Mouse (Mus musculus): Measurements from ENCODE around the gene Dtx3.

The Dtx3 gene

GRCm38 (mm10) chr10:127195328-127196129 lies at the start of gene Dtx3:
Gene Dtx3, minus strand, starts transcription at chr10:127195728.
- peak; percentile 37 for DNase-seq (ENCODE audit: low spot score)

GRCm38 (mm10) chr10:127238241-127238824 lies 42.8 kb upstream of the Dtx3 start:
- no peak for DNase-seq (ENCODE audit: low spot score)

DNA sequence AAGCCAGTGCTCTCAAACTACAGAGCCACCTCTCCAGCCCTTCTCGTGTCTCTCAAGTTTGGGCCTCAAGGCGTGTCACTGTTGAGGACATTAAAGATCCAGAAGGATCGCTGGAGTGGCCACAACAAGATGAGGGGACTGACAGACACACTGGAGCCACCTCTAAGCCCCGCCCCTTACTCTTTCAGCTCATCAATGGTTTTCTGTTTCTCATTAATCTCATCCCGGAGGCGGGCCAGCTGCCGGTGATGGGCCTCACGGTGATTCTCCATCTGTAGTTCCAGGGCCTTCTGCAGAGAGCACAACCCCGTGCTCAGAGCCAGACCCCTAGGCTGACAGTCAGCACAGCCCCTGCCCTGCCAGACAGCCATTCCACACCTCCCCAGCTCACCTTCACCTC lies 41.0 kb upstream of the Dtx3 start:
- DNase-seq (ENCODE audit: low spot score), result no peak

GRCm38 (mm10) chr10:127233141-127233540 lies 37.6 kb upstream of the Dtx3 start:
- DNase-seq (ENCODE audit: low spot score), result no peak

- DNase-seq (ENCODE audit: low spot score), result no peak
Measured at GRCm38 (mm10) chr10:127231741-127232140, 36.2 kb upstream of the Dtx3 start.

- no peak for DNase-seq (ENCODE audit: low spot score)
Measured at GRCm38 (mm10) chr10:127230693-127231092, 35.2 kb upstream of the Dtx3 start.

DNA sequence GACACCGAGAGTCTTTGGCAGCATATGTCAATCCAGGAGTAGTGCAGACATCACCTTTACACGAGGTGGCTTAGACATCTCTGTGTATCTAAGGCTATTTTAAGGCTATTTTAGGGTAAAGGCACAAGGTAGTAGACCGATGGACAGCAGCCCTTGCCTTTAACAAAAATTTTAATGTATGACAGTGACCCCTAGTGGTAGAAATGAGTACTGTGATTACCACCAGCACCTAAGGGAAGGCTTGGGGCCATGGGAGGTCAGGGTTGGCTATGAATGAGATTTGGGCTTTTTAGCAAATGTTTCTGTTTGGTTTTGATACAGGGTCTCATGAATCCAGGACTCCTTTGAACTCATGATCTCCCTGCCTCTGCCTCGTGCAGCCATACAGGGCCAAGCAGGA lies 33.4 kb upstream of the Dtx3 start:
- DNase-seq (ENCODE audit: low spot score), result peak; percentile 80

DNA sequence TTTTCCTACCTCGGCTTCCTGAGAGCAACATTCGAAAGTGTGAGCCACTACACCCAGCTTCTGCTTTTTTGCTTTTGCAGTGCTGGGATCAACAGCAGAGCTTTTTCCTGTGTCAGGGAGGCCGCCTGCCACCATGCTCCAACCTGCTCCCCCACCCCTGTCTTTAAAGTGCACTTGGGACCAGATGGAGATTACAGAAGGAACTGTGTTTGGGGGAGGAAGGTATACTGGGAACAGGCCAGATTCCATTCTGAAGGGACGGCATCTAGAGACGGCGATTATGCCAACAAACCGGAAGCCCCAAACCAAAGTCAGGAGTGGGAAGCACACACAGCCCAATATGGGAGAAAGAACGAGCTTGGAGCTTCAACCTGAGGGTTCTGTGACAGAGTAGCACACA lies 31.6 kb upstream of the Dtx3 start:
- no peak for DNase-seq (ENCODE audit: low spot score)

DNA sequence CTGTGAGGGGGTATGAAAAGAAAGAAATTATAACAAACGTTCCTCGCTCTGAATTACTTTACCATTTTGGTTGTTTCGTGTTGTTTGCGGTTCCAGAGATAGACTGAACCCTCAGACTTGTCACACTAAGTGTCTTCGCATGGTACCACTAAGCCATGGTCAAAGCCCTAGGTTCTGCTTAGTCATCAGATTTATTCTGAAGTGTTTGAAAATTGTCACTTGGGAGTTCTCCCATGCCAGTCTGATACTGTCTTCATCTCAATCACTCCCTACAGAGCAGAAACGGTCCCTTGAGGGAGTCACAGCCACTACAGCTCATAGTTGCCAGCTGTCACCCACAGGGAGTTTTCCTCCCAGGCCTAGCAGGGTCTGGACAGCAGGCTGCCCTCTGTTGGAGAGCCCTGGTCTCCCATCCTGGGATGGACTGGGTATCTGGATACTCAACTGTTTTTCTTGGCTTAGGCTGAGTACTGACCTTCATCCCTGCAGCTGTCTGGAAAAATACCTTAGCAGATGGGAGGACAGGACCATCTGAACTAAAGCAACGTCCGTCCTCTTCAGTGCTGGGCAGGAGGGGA lies 30.9 kb upstream of the Dtx3 start:
- peak; percentile 43 for DNase-seq (ENCODE audit: low spot score)

DNA sequence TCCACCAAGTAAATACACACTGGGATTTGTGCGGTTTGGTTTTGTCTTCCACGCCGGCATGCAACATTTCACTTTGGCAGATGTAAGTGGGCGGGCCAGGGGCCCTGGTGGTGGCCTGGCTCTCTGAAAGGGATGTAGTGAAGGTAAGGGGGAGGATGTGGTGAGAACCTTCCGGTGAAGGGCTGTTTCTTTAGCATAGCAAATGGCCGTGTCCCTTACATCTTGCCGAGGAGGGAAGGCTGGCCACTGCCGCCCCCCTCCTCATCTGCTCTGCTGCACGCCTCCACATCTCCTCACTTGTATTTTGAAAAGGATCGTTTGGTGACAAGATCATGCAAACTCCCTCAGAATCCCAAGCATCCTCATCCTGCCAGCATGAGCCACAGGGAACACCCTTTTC lies 30.2 kb upstream of the Dtx3 start:
- DNase-seq (ENCODE audit: low spot score), result no peak

GRCm38 (mm10) chr10:127225213-127225612 lies 29.7 kb upstream of the Dtx3 start:
- no peak for DNase-seq (ENCODE audit: low spot score)

DNA sequence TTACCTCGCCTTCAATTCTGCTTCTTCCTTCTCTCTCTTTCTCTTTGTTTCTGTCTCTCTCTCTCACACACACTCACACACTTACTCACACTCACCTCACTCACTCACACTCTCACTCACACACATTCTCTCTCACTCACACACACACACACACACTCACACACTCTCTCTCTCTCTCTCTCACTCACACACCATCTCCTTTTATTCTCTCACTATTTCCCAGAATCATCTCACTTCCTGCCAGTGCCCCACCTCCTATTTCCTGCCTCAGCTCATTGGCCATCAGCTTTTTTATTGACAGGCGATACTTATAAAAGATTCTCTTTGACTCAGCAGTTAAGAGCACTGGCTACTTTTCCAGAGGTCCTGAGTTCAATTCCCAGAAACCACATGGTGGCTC lies 22.8 kb upstream of the Dtx3 start:
- no peak for DNase-seq (ENCODE audit: low spot score)

- peak; percentile 43 for DNase-seq (ENCODE audit: low spot score)
Measured at GRCm38 (mm10) chr10:127217177-127217576, 21.6 kb upstream of the Dtx3 start.

- no peak for DNase-seq (ENCODE audit: low spot score)
Measured at GRCm38 (mm10) chr10:127216456-127216855, 20.9 kb upstream of the Dtx3 start.

GRCm38 (mm10) chr10:127214422-127214803 lies 18.9 kb upstream of the Dtx3 start:
- peak; percentile 31 for DNase-seq (ENCODE audit: low spot score)

GRCm38 (mm10) chr10:127213704-127214421 lies 18.3 kb upstream of the Dtx3 start:
- DNase-seq (ENCODE audit: low spot score), result no peak

GRCm38 (mm10) chr10:127213272-127213671 lies 17.7 kb upstream of the Dtx3 start:
- DNase-seq (ENCODE audit: low spot score), result peak; percentile 40

DNA sequence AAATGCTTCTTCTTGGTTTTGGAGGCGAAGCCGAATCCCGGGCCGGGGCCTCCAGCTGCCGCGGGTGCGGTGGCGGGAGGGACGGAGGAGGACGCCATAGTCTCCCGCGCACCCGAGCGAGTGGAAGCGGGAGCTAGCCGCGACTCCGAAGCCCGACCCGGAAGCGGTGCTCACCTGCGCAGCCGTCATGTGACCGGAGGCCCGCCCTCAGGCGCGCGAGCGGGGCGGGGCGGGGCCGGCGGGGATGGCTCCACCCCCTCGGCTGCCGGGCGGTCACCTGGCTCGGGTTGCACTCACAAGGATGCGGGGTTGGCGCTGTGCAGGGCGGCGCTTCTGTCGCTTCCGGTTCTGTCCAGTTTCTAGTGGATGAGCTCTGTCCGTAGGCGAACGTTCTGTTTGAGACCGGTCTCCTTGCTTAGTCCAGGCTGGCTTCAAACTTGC lies 15.9 kb upstream of the Dtx3 start, which contains the start of gene Pip4k2c:
Gene Pip4k2c, minus strand, starts transcription at position 172 of the 441 bp plus-strand sequence.
- peak; percentile 90 for DNase-seq (ENCODE audit: low spot score)

GRCm38 (mm10) chr10:127210961-127211405 lies 15.5 kb upstream of the Dtx3 start:
- DNase-seq (ENCODE audit: low spot score), result peak; percentile 57

GRCm38 (mm10) chr10:127209928-127210570 lies 14.5 kb upstream of the Dtx3 start:
- no peak for DNase-seq (ENCODE audit: low spot score)

DNA sequence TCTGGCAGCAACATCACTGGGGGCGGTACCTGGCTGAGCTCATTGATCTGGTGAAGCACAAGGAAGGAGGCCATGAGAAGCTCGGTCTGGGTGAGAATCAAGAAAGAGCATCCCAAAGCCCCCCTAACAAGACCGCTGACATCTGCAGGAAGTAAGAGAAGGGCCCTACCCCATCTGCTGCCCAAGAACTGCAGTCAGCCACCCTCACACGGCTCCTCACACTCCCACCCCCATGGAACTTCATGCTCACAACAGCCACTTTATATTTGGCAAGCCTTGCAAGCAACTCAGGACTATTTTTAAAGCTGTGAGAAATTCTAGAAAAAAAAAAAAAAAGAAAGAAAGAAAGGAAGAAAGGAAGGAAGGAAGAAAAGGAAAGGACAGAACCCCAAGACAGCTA lies 13.4 kb upstream of the Dtx3 start:
- DNase-seq (ENCODE audit: low spot score), result no peak

- DNase-seq (ENCODE audit: low spot score), result no peak
Measured at GRCm38 (mm10) chr10:127205373-127205772, 9.8 kb upstream of the Dtx3 start.
